Mouse (Mus musculus): ENCODE measurements around the gene Ndc1. TPM values are rescaled to one million over a fixed set of nuclear protein-coding genes. Genes with fewer than 3 reads are reported as not detected.
"Not testable (repeated sequence)": the region's sequence is repeated elsewhere in the genome, so short reads cannot be mapped to it uniquely, and the experiment has no call there.

The Ndc1 gene
- polyA plus RNA-seq, 1 experiment from 2014 or later: 14.3 TPM

GRCm38 (mm10) chr4:107348529-107349310 lies 18.9 kb upstream of the Ndc1 start:
- Histone ChIP-seq H3K4me2 (no peak overlapping the region), H3K4me3 (replicated peaks) (no peak overlapping the region), H3K4me1 (replicated peaks) (peaks cover 4% of the 10 kb centered on the region; the same call in 1 of the 2 replicates), H3K9me3 (replicated peaks) (no peaks in the 10 kb centered on the region), H3K36me3 (replicated peaks) (peaks cover 4% of the 10 kb centered on the region; the same call in 1 of the 2 replicates), H3K27me3 (no peaks in the 10 kb centered on the region), H3K9ac (no peak overlapping the region), H3K27ac (replicated peaks) (no peak overlapping the region)
- no peak for ATAC-seq (ENCODE audit: insufficient read depth)
- WGBS (ENCODE audit: insufficient replicate concordance): 72% methylated on average over 20 of the region's 20 CpGs

- WGBS (ENCODE audit: insufficient replicate concordance): 68% methylated on average over 8 of the region's 8 CpGs
- no peaks in the 10 kb centered on the region for H3K9me3 ChIP-seq (replicated peaks)
- no peak for ATAC-seq (ENCODE audit: insufficient read depth)
- no peak overlapping the region for H3K4me3 ChIP-seq (replicated peaks)
- no peak overlapping the region for H3K9ac ChIP-seq
- H3K4me2 ChIP-seq: no peak overlapping the region
- H3K4me1 ChIP-seq (replicated peaks): peaks cover 4% of the 10 kb centered on the region; the same call in 1 of the 2 replicates
- peaks cover 4% of the 10 kb centered on the region; the same call in 1 of the 2 replicates for H3K36me3 ChIP-seq (replicated peaks)
- no peak overlapping the region for H3K27ac ChIP-seq (replicated peaks)
- H3K27me3 ChIP-seq: no peaks in the 10 kb centered on the region
Measured at GRCm38 (mm10) chr4:107349311-107350008, 18.1 kb upstream of the Ndc1 start.

GRCm38 (mm10) chr4:107351368-107351767 lies 16.2 kb upstream of the Ndc1 start:
- H3K27ac ChIP-seq (replicated peaks): no peak overlapping the region
- peaks cover 4% of the 10 kb centered on the region; the same call in 1 of the 2 replicates for H3K4me1 ChIP-seq (replicated peaks)
- no peak for ATAC-seq (ENCODE audit: insufficient read depth)
- H3K27me3 ChIP-seq: no peaks in the 10 kb centered on the region
- H3K4me2 ChIP-seq: no peak overlapping the region
- no peak overlapping the region for H3K4me3 ChIP-seq (replicated peaks)
- no peak overlapping the region for H3K9ac ChIP-seq
- no peaks in the 10 kb centered on the region for H3K9me3 ChIP-seq (replicated peaks)
- H3K36me3 ChIP-seq (replicated peaks): no peaks in the 10 kb centered on the region

- 67% methylated on average over 3 of the region's 3 CpGs for WGBS (ENCODE audit: insufficient replicate concordance)
- peaks cover 4% of the 10 kb centered on the region; the same call in 1 of the 2 replicates for H3K4me1 ChIP-seq (replicated peaks)
- no peaks in the 10 kb centered on the region for H3K9me3 ChIP-seq (replicated peaks)
Measured at GRCm38 (mm10) chr4:107353612-107354011, 14.0 kb upstream of the Ndc1 start.

GRCm38 (mm10) chr4:107354126-107354525 lies 13.5 kb upstream of the Ndc1 start:
- Histone ChIP-seq H3K4me2 (no peak overlapping the region), H3K9me3 (replicated peaks) (no peaks in the 10 kb centered on the region), H3K9ac (no peak overlapping the region), H3K4me1 (replicated peaks) (no peaks in the 10 kb centered on the region), H3K4me3 (replicated peaks) (no peak overlapping the region), H3K36me3 (replicated peaks) (no peaks in the 10 kb centered on the region), H3K27me3 (no peaks in the 10 kb centered on the region), H3K27ac (replicated peaks) (no peak overlapping the region)
- no peak for ATAC-seq (ENCODE audit: insufficient read depth)
- WGBS (ENCODE audit: insufficient replicate concordance): 64% methylated on average over 5 of the region's 5 CpGs

More at GRCm38 (mm10) chr4:107353612-107354011, 14.0 kb upstream of the Ndc1 start:
- no peak overlapping the region for H3K4me2 ChIP-seq
- H3K36me3 ChIP-seq (replicated peaks): no peaks in the 10 kb centered on the region
- no peak overlapping the region for H3K4me3 ChIP-seq (replicated peaks)
- H3K27ac ChIP-seq (replicated peaks): no peak overlapping the region
- ATAC-seq (ENCODE audit: insufficient read depth): no peak
- H3K9ac ChIP-seq: no peak overlapping the region
- no peaks in the 10 kb centered on the region for H3K27me3 ChIP-seq

- Histone ChIP-seq H3K36me3 (replicated peaks) (no peaks in the 10 kb centered on the region), H3K4me3 (replicated peaks) (no peak overlapping the region), H3K4me1 (replicated peaks) (no peaks in the 10 kb centered on the region), H3K9me3 (replicated peaks) (no peaks in the 10 kb centered on the region), H3K4me2 (no peak overlapping the region), H3K27ac (replicated peaks) (no peak overlapping the region), H3K9ac (no peak overlapping the region), H3K27me3 (no peaks in the 10 kb centered on the region)
- 45% methylated on average over 4 of the region's 4 CpGs for WGBS (ENCODE audit: insufficient replicate concordance)
- no peak for ATAC-seq (ENCODE audit: insufficient read depth)
Measured at GRCm38 (mm10) chr4:107354543-107354942, 13.0 kb upstream of the Ndc1 start.

- not testable (repeated sequence) for H3K27ac ChIP-seq (replicated peaks); H3K4me2 ChIP-seq; H3K27me3 ChIP-seq; H3K9me3 ChIP-seq (replicated peaks); ATAC-seq (ENCODE audit: insufficient read depth); H3K9ac ChIP-seq; H3K36me3 ChIP-seq (replicated peaks); H3K4me1 ChIP-seq (replicated peaks); H3K4me3 ChIP-seq (replicated peaks)
- WGBS (ENCODE audit: insufficient replicate concordance): 66% methylated on average over 8 of the region's 8 CpGs
Measured at GRCm38 (mm10) chr4:107357172-107357571, 10.4 kb upstream of the Ndc1 start.

GRCm38 (mm10) chr4:107358460-107358859 lies 9.1 kb upstream of the Ndc1 start:
- Histone ChIP-seq H3K9me3 (replicated peaks) (no peaks in the 10 kb centered on the region), H3K9ac (no peak overlapping the region), H3K4me3 (replicated peaks) (no peak overlapping the region), H3K4me1 (replicated peaks) (peaks cover 5% of the 10 kb centered on the region; the same call in 1 of the 2 replicates), H3K36me3 (replicated peaks) (no peaks in the 10 kb centered on the region), H3K27me3 (no peaks in the 10 kb centered on the region), H3K27ac (replicated peaks) (no peak overlapping the region), H3K4me2 (no peak overlapping the region)
- WGBS (ENCODE audit: insufficient replicate concordance): 74% methylated on average over 3 of the region's 3 CpGs
- no peak for ATAC-seq (ENCODE audit: insufficient read depth)

- Histone ChIP-seq H3K36me3 (replicated peaks) (no peaks in the 10 kb centered on the region), H3K4me3 (replicated peaks) (no peak overlapping the region), H3K4me2 (no peak overlapping the region), H3K4me1 (replicated peaks) (peaks cover 8% of the 10 kb centered on the region; the same call in 1 of the 2 replicates), H3K27me3 (no peaks in the 10 kb centered on the region), H3K9ac (no peak overlapping the region), H3K27ac (replicated peaks) (no peak overlapping the region), H3K9me3 (replicated peaks) (no peaks in the 10 kb centered on the region)
- WGBS (ENCODE audit: insufficient replicate concordance): 73% methylated on average over 7 of the region's 7 CpGs
- no peak for ATAC-seq (ENCODE audit: insufficient read depth)
Measured at GRCm38 (mm10) chr4:107360457-107361145, 7.0 kb upstream of the Ndc1 start.

GRCm38 (mm10) chr4:107362755-107363154 lies 4.8 kb upstream of the Ndc1 start:
- Histone ChIP-seq H3K27ac (replicated peaks) (no peak overlapping the region), H3K4me2 (no peak overlapping the region), H3K36me3 (replicated peaks) (no peaks in the 10 kb centered on the region), H3K9ac (no peak overlapping the region), H3K4me1 (replicated peaks) (peaks cover 11% of the 10 kb centered on the region; the same call in 1 of the 2 replicates), H3K4me3 (replicated peaks) (no peak overlapping the region), H3K9me3 (replicated peaks) (no peaks in the 10 kb centered on the region), H3K27me3 (no peaks in the 10 kb centered on the region)
- 61% methylated on average over 4 of the region's 4 CpGs for WGBS (ENCODE audit: insufficient replicate concordance)
- no peak for ATAC-seq (ENCODE audit: insufficient read depth)

GRCm38 (mm10) chr4:107363573-107363972 lies 4.0 kb upstream of the Ndc1 start:
- ATAC-seq (ENCODE audit: insufficient read depth): no peak
- Histone ChIP-seq H3K9ac (no peak overlapping the region), H3K9me3 (replicated peaks) (no peaks in the 10 kb centered on the region), H3K36me3 (replicated peaks) (no peaks in the 10 kb centered on the region), H3K27me3 (no peaks in the 10 kb centered on the region), H3K27ac (replicated peaks) (no peak overlapping the region), H3K4me2 (no peak overlapping the region), H3K4me1 (replicated peaks) (peaks cover 14% of the 10 kb centered on the region), H3K4me3 (replicated peaks) (no peak overlapping the region)
- WGBS (ENCODE audit: insufficient replicate concordance): 61% methylated on average over 6 of the region's 6 CpGs

Measured in liver, embryonic 15.5 days (tissue).